Mouse (Mus musculus) spleen, adult 2 months (tissue): ENCODE results near the gene Exoc2.

ENCODE experiments used
- CTCF ChIP-seq: fragments of 200-500 bp; IDR thresholded peaks from 2 replicates; pipeline ENCODE4 v1.5.1; 2011; ENCODE audit warnings: mild to moderate bottlenecking, inconsistent platforms; ENCODE audit not compliant: insufficient read depth, insufficient read length, insufficient replicate concordance; ENCODE audit errors: extremely low read depth
- POLR2A ChIP-seq: fragments of 200-500 bp; IDR thresholded peaks from 2 replicates; pipeline ENCODE4 v1.6.1; 2011; ENCODE audit warnings: low read depth, low read length, inconsistent platforms

DNA sequence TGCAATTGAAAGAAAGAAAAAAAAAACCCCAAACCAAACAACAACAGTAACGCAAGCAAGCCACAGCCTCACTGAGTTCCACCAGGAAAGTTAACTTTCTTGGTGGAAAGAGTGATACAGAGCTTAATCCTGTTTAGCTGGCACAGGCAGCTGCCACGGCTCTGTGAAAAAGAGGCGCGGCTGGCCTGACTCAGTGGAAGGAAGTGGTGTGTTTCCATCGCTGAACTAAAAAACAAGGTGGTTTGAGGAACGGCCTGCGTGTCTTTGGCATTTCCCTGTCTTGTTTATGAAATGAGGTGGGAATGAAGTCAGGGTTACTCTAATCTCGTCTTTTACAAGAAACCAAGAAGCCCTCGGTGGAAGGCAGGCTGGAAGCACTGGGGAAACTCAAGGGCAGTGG is 181.6 kb downstream of the Exoc2 start:
- TF ChIP-seq CTCF (no peak), POLR2A (no peak)
